Mouse (Mus musculus) lung, embryonic 14.5 days (tissue): ENCODE measurements around the gene Ccn1. TPM values are rescaled to one million over a fixed set of nuclear protein-coding genes. Genes with fewer than 3 reads are reported as not detected.

Experiments used
- ATAC-seq: fragments of 200-750 bp; cut with Nextera tagmentation; 2 replicates; pipeline ENCODE4 v1.8.0; 2017; ENCODE audit warnings: mild to moderate bottlenecking, moderate TSS enrichment, moderate library complexity; ENCODE audit not compliant: insufficient read depth
- DNase-seq: peaks from one replicate; pipeline ENCODE4 v3.0.0-alpha.2; 2015
- H3K27ac ChIP-seq: fragments of 300-500 bp; sonication (generic); 2 replicates; pipeline ENCODE4 v1.5.1; 2014; ENCODE audit warnings: low read depth, mild to moderate bottlenecking, moderate library complexity
- H3K27me3 ChIP-seq: fragments of 300-500 bp; sonication (generic); 2 replicates; pipeline ENCODE4 v1.6.1; 2014; ENCODE audit warnings: low read length, control low read depth; ENCODE audit not compliant: insufficient read depth
- H3K36me3 ChIP-seq: fragments of 300-500 bp; sonication (generic); 2 replicates; pipeline ENCODE4 v1.6.1; 2014; ENCODE audit warnings: control low read depth; ENCODE audit not compliant: insufficient read depth
- H3K4me1 ChIP-seq: fragments of 300-500 bp; sonication (generic); 2 replicates; pipeline ENCODE4 v1.6.1; 2014; ENCODE audit warnings: antibody characterized with exemption, control low read depth; ENCODE audit not compliant: insufficient read depth
- H3K4me2 ChIP-seq: fragments of 300-500 bp; sonication (generic); 2 replicates; pipeline ENCODE4 v1.6.1; 2014; ENCODE audit warnings: mild to moderate bottlenecking
- H3K4me3 ChIP-seq: fragments of 300-500 bp; sonication (generic); 2 replicates; pipeline ENCODE4 v1.5.1; 2014; ENCODE audit warnings: low read depth, low read length
- H3K9ac ChIP-seq: fragments of 300-500 bp; sonication (generic); 2 replicates; pipeline ENCODE4 v1.6.1; 2014
- H3K9me3 ChIP-seq: fragments of 300-500 bp; sonication (generic); 2 replicates; pipeline ENCODE4 v1.6.1; 2016; ENCODE audit warnings: low read depth, low read length, control low read depth
- CTCF ChIP-seq: IDR thresholded peaks from 2 replicates; pipeline ENCODE4 v1.5.1; 2016; ENCODE audit warnings: antibody characterized with exemption, low read depth
- WGBS: fragments of 180-500 bp; shearing (Covaris S2); extraction: QIAGEN DNeasy Blood & Tissue Kit; methylation state at CpG from one replicate; pipeline ENCODE4 v1.1.7; 2014; 5-methylcytosine and 5-hydroxymethylcytosine counted together
- polyA plus RNA-seq: library from polyadenylated mRNA; unstranded; fragments of >200 nt; fragmentation: Nextera tagmentation; extraction: Ambion mirVana; gene quantifications from 2 replicates; pipeline ENCODE4 v1.2.1, GENCODE M21; 2014

Ccn1 gene
- polyA plus RNA-seq, 1 experiment from 2014 or later, result 41.6 TPM

DNA sequence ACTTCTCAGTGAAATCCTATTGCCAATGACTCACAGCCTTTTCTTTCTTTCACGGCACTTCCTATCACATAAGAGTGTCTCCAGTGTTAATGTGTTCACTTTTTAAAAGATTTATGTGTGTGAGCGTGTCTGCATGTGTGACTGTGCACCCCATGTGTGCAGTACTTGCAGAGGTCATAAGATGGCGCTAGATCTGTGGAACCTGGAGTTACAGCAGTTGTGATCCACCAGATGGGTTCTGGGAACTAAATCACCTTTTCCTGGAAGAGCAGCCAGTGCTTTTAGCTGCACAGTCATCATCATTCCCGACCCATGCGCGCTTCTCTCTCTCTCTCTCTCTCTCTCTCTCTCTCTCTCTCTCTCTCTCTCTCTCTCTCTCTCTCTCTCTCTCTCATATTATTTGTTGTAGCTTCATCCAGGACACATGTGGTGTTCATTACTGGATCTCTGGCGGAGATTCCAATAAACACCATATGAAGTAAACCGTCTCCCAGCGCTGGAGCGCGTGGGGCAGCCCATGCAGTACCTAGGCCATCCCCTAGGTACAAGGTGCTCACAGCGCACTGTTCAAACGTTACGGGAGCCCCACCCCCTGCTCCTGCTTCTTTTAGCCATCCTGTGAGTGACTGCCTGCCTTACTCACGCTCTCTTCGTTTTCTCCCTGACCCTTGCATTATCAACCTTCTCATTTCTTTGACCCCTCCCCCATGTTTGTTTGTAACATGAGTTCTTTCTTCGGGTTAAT lies 30.0 kb downstream of the Ccn1 start:
- Histone ChIP-seq H3K9ac (no peak overlapping the region), H3K9me3 (no peaks in the 10 kb centered on the region), H3K4me1 (peaks cover 8% of the 10 kb centered on the region; the same call in 1 of the 2 replicates), H3K4me2 (no peak overlapping the region), H3K27me3 (no peaks in the 10 kb centered on the region), H3K36me3 (no peaks in the 10 kb centered on the region), H3K4me3 (no peak overlapping the region), H3K27ac (no peak overlapping the region)
- DNase-seq (no peak), ATAC-seq (no peak)
- no peak for TF ChIP-seq CTCF
- whole genome bisulfite sequencing, result 90% methylated on average over 17 of the region's 17 CpGs

- no peaks in the 10 kb centered on the region for H3K27me3 ChIP-seq
- no peak overlapping the region for H3K4me3 ChIP-seq
- no peak for ATAC-seq
- no peak overlapping the region for H3K27ac ChIP-seq
- peaks cover 16% of the 10 kb centered on the region for H3K4me1 ChIP-seq
- 62% methylated on average over 9 of the region's 9 CpGs for whole genome bisulfite sequencing
- H3K9ac ChIP-seq, result no peak overlapping the region
- DNase-seq, result no peak
- no peak for TF ChIP-seq CTCF
- H3K9me3 ChIP-seq, result no peaks in the 10 kb centered on the region
- no peak overlapping the region for H3K4me2 ChIP-seq
- no peaks in the 10 kb centered on the region for H3K36me3 ChIP-seq
Observed at GRCm38 (mm10) chr3:145618299-145618698, 31.5 kb downstream of the Ccn1 start.

GRCm38 (mm10) chr3:145614362-145615115 lies 35.2 kb downstream of the Ccn1 start:
- ATAC-seq (peak; percentile 82), DNase-seq (peak; percentile 83)
- Histone ChIP-seq H3K9ac (peak overlapping the region; percentile 21; the same call in 1 of the 2 replicates), H3K9me3 (no peaks in the 10 kb centered on the region), H3K27ac (peak overlapping the region; percentile 81), H3K4me3 (no peak overlapping the region), H3K4me2 (peak overlapping the region; percentile 36), H3K27me3 (no peaks in the 10 kb centered on the region), H3K4me1 (peaks cover 16% of the 10 kb centered on the region), H3K36me3 (no peaks in the 10 kb centered on the region)
- 10% methylated on average over 17 of the region's 17 CpGs for WGBS
- no peak for TF ChIP-seq CTCF

DNA sequence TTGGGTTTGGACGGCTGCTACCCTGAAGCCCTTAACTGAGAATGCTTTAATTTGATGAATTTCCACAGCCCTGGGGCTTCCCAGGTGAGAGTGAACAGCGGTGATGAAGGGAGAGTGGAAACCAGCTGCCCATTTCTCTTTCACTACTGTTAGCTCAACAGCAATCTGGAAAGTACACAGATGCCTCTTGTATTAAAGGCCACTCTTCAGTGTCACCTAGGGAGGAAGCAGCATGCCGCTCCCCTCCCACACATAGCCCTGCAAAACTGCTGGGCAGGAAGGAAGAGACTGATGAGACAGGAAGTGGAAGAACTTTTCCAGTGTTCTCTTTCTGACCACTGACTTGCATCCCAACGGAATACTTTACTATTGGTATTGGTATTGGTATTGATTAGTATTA lies 36.5 kb downstream of the Ccn1 start:
- Histone ChIP-seq H3K36me3 (no peaks in the 10 kb centered on the region), H3K9me3 (no peaks in the 10 kb centered on the region), H3K4me3 (no peak overlapping the region), H3K27ac (no peak overlapping the region), H3K4me1 (peaks cover 16% of the 10 kb centered on the region), H3K9ac (no peak overlapping the region), H3K4me2 (no peak overlapping the region), H3K27me3 (no peaks in the 10 kb centered on the region)
- 62% methylated on average over 4 of the region's 4 CpGs for WGBS
- no peak for TF ChIP-seq CTCF
- ATAC-seq (no peak), DNase-seq (no peak)

DNA sequence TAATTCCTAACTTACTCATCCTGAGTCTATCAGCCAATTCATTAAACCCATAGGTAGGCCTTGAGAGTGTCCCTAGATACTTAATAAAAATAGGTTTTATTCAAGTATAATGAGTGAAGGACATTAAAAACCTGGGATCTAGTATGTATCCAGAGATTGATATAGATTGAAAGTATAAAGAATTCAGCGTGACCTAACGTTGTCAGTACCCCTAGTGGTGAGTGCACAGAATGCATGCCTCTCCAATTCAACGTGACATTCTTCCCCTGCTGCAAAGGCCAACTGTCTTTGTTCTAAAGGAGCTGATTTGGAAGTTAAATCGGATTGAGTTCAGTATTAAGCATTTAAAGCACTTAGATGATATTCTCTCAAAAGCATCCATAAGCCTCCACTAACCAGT lies 37.1 kb downstream of the Ccn1 start:
- H3K4me1 ChIP-seq, result peaks cover 16% of the 10 kb centered on the region
- no peak overlapping the region for H3K27ac ChIP-seq
- no peak overlapping the region for H3K4me2 ChIP-seq
- H3K9ac ChIP-seq, result no peak overlapping the region
- 23% methylated on average over 4 of the region's 4 CpGs for WGBS
- H3K4me3 ChIP-seq, result no peak overlapping the region
- peak; percentile 82 for DNase-seq
- no peaks in the 10 kb centered on the region for H3K36me3 ChIP-seq
- ATAC-seq, result no peak
- peak; percentile 87 for TF ChIP-seq CTCF
- H3K9me3 ChIP-seq, result no peaks in the 10 kb centered on the region
- H3K27me3 ChIP-seq, result no peaks in the 10 kb centered on the region

DNA sequence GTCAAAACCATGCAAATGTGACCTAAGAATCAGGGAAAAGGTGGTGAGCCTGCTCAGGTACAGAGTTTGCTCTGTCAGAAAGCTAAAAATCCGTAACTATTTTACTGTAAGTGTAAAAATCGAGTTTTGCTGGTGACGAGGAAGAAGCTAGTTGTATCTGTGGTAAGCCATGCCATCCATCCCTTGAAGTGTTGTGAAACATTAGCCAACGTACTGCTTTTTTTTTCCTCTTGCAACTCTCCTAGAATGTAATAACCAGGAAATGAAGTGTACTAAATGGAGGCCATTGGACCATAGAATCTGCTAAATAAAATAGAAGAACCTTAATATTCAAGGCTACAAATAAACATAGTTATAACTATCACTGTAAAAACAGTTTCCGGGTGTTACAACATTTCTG lies 41.5 kb downstream of the Ccn1 start:
- no peak overlapping the region for H3K9ac ChIP-seq
- no peak for ATAC-seq
- no peak for TF ChIP-seq CTCF
- no peak overlapping the region for H3K4me3 ChIP-seq
- no peaks in the 10 kb centered on the region for H3K9me3 ChIP-seq
- DNase-seq, result no peak
- H3K27ac ChIP-seq, result no peak overlapping the region
- no peaks in the 10 kb centered on the region for H3K27me3 ChIP-seq
- no peak overlapping the region for H3K4me2 ChIP-seq
- H3K36me3 ChIP-seq, result peaks cover 35% of the 10 kb centered on the region
- no peaks in the 10 kb centered on the region for H3K4me1 ChIP-seq
- 89% methylated on average over 5 of the region's 5 CpGs for WGBS

DNA sequence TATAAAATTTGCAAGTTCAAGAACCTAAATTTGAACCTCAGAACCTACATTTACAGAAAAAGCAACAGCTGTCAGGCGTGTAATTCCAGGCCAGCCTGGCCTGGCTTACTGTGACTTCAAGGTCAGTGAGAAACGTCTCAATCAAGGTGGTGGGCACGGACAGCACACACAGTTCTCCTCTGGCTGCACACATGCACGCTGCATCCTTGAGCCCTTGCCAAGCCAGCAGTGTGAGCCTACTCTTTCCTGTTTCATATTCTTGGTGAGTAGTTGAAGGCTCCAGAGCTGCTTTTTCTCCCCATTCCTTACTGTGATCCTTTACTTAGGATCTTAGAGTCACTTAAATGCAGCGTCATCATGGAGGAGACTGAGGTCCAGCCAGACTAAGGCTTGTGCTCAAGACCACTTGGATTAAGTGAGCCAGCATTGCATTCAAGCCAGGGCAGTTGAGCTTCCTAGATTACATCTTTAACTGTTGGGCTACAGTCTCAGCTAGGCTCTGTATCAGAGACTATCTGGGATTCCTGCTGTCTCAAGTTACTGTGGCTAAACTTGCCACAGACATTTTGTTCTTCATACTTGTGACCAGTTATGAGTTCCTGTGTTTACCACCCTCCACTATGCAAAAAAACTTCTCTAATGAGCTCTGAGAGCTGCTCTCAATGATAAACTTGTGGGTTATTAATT lies 44.2 kb downstream of the Ccn1 start:
- TF ChIP-seq CTCF, result no peak
- Histone ChIP-seq H3K4me2 (no peak overlapping the region), H3K27ac (no peak overlapping the region), H3K4me3 (no peak overlapping the region), H3K4me1 (peaks cover 12% of the 10 kb centered on the region; the same call in 1 of the 2 replicates), H3K9ac (no peak overlapping the region), H3K36me3 (peaks cover 55% of the 10 kb centered on the region), H3K9me3 (no peaks in the 10 kb centered on the region), H3K27me3 (no peaks in the 10 kb centered on the region)
- 82% methylated on average over 5 of the region's 5 CpGs for WGBS
- no peak for ATAC-seq
- no peak for DNase-seq
